Mouse (Mus musculus): Measurements from ENCODE around the gene Apba2.

The Apba2 gene

GRCm38 (mm10) chr7:64662506-64662905 lies 161.0 kb downstream of the Apba2 start:
- DNase-seq, result no peak

DNA sequence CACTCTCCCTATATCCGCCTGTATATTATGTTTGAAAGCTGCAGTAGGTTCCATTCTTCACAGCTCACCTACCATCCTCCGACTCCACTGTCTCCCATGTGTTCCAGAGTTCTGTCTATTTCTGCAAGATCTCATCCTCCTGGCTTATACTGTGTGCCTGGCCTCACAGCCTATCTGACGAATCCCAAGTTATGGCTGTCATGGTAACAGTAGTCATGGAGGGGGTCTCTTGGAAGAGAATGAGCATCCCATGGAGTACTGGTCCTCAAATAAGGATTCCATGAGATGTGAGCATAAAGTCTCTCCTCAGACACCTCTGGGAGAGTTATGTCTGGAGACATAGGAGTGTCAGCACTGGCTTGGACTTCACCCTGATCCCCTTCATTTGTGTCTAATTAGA lies 162.1 kb downstream of the Apba2 start:
- DNase-seq, result no peak

DNA sequence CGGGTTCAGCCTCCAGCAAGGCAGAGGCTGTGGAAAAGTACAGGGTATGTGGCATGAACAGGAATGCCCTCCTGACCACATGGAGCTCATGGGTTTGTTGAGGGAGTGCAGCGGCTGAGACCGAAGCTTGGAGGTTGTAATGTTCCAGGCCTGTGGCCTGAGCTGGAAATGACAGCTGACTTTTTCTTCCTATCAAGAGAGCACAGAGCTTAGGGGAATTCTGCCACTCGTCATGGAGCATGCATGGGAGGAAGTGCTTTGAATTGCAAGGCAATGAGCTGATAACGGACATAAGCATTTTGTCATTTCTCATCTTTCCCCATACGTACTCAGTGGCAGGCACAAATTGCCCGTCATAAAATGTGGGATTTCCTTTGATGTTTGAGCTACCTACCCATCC lies 163.6 kb downstream of the Apba2 start:
- no peak for DNase-seq

DNA sequence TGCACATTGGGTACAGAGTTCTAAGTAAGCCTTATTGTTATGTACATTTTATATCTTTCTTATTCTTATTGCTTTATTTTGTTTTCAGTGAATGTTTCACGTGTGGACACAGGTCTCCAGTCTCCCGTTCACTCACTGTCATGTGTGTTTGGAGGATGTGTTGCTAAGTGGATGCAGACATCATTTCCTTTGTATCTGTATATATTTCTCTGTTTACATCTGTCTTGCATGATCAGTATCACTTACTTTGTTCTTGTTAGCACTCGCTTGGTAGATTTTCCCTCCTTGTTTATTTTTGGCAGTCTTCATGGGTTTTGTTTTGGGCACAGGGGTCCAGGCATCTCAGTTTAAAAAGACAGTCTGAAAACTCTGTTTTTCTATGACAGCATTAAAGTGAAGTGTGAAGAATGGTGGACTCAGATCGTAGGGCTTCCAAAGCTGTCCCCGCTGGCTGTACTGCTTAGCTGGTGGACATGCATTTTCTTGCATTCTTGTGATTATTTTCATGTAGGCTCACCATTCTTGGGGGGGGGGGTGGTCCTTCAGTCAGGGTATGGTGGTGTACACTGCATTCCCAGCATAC lies 164.3 kb downstream of the Apba2 start:
- DNase-seq, result no peak

- peak; percentile 10 for DNase-seq
These were observed 166.5 kb downstream of the Apba2 start for GRCm38 (mm10) chr7:64667959-64668358.

DNA sequence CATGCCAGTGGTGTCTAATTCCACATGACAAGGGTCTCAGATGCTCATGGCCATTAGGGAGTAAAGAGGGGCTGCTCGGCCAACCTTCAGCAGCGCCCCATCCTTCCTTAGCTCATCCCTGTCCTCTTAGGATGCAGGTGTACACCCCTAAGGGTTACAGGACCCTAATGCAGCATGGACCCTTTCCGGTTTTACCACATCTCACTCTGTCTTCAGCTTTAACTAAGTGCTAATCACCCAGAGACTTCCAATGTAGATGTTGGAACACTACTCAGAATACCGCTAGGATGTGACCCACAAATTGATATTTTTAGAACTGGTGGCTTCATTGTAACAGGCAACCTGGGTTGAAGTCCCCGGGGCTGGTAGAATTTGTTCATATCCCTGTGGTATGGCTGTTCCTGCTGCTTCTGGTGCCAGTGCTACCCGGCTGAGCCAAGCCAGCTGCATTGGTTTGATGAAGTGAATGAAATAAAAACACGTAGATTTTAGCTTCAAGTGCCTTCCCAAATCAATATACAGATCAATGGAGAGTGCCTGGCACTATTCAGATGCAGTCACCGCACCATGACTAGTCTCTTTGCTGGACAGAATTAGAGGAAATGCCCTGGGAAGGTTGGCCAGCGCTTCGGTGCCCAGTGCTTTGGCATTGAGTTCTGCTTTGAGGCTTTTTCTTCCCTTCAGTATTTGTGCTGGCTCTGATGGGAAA lies 178.4 kb downstream of the Apba2 start:
- no peak for DNase-seq

GRCm38 (mm10) chr7:64684893-64685292 lies 183.4 kb downstream of the Apba2 start:
- DNase-seq, result no peak

GRCm38 (mm10) chr7:64688115-64688817 lies 186.8 kb downstream of the Apba2 start:
- DNase-seq, result no peak

- no peak for DNase-seq
These were observed 190.3 kb downstream of the Apba2 start for GRCm38 (mm10) chr7:64691831-64692230.

GRCm38 (mm10) chr7:64694937-64695336 lies 193.4 kb downstream of the Apba2 start:
- no peak for DNase-seq

GRCm38 (mm10) chr7:64696521-64697281 lies 195.2 kb downstream of the Apba2 start:
- DNase-seq, result no peak

DNA sequence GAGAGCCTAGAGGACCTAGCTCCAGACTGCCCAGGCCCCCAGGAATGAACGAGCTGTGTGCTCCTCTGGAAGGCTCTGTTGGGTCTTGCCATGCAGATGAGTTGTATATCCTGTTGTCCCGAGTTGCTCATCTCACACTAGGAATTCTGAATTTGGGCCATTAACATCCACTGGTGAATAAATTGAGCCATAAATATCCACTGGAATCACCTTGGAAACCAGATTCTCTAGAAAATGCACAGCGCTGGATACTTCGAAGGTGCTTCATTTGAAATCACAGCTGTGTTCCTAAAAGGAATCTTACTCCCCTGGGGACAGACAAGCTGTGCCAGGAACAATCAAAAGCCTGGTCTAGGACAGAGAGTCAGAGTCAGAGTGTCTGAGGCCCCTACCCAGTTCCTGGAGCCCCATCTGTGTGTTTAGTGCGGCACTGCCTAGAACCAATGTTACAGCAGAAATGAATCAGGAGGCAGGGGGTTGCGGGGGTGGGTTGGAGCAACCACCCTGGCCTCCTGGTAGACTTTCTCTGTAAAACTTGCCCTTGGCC lies 196.4 kb downstream of the Apba2 start:
- no peak for DNase-seq

- no peak for DNase-seq
These were observed 202.6 kb downstream of the Apba2 start for GRCm38 (mm10) chr7:64704060-64704595.

DNA sequence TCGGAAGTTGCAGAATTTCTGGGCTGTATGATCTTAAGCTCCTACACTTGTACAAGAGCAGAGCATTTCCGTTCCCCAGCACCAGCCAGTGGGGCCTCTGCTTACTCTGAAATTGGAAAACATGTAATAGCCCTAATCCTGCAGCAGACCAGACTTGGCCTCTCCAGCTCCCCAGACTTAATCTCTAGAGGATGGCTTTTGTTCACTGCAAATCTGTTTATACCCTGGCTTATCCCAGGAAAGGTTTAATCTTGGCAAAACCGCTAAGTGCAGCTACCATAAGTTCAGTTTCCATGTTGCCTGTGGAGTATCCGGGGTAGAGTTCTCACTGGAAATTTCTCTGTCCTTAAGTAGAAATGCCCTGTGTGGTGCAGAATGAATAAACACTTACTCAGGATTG lies 206.7 kb downstream of the Apba2 start:
- DNase-seq, result no peak

GRCm38 (mm10) chr7:64709520-64710262 lies 208.2 kb downstream of the Apba2 start:
- DNase-seq, result no peak

GRCm38 (mm10) chr7:64716286-64716685 lies 214.8 kb downstream of the Apba2 start:
- DNase-seq, result peak; percentile 36

- DNase-seq, result no peak
These were observed 221.8 kb downstream of the Apba2 start for GRCm38 (mm10) chr7:64723313-64723712.

GRCm38 (mm10) chr7:64724409-64724808 lies 222.9 kb downstream of the Apba2 start:
- no peak for DNase-seq

- no peak for DNase-seq
These were observed 224.6 kb downstream of the Apba2 start for GRCm38 (mm10) chr7:64725967-64726695.

- DNase-seq, result no peak
These were observed 226.7 kb downstream of the Apba2 start for GRCm38 (mm10) chr7:64728181-64728591.

- no peak for DNase-seq
These were observed 227.3 kb downstream of the Apba2 start for GRCm38 (mm10) chr7:64728816-64729215.
